Mouse (Mus musculus) heart, adult 2 months (tissue): Measurements from ENCODE around the gene Zdhhc14. TPM values are rescaled to one million over a fixed set of nuclear protein-coding genes. Genes with fewer than 3 reads are reported as not detected.

Source experiments
- DNase-seq, 2 experiments: peaks; one replicate each; pipeline ENCODE4 v3.0.0; 2021
- H3K27ac ChIP-seq: fragments of 200-600 bp; 2 replicates; pipeline ENCODE4 v1.8.1; 2022
- H3K27me3 ChIP-seq: fragments of 200-500 bp; 2 replicates; pipeline ENCODE4 v1.6.1; 2012; ENCODE audit warnings: mild to moderate bottlenecking, low read length, inconsistent platforms, mixed read lengths; ENCODE audit not compliant: control insufficient read depth, insufficient read depth
- H3K36me3 ChIP-seq: fragments of 200-500 bp; 2 replicates; pipeline ENCODE4 v1.6.1; 2012; ENCODE audit warnings: low read length, inconsistent platforms; ENCODE audit not compliant: control insufficient read depth, insufficient read depth
- H3K4me1 ChIP-seq: fragments of 200-500 bp; 2 replicates; pipeline ENCODE4 v1.6.1; 2011; ENCODE audit warnings: low read length; ENCODE audit not compliant: control insufficient read depth, insufficient read depth
- H3K4me3 ChIP-seq: fragments of 200-600 bp; 2 replicates; pipeline ENCODE4 v1.8.1; 2022
- H3K79me2 ChIP-seq: fragments of 200-500 bp; replicated peaks from 2 replicates; pipeline ENCODE4 v1.6.1; 2012; ENCODE audit warnings: mild to moderate bottlenecking, inconsistent platforms, low read length, moderate library complexity, mixed read lengths; ENCODE audit not compliant: control insufficient read depth, insufficient read depth
- H3K9ac ChIP-seq: fragments of 200-500 bp; 2 replicates; pipeline ENCODE4 v1.6.1; 2012; ENCODE audit warnings: low read depth, mild to moderate bottlenecking, control low read depth, inconsistent platforms, low read length, mixed read lengths
- CTCF ChIP-seq: fragments of 200-600 bp; IDR thresholded peaks from 2 replicates; pipeline ENCODE4 v1.8.1; 2022; ENCODE audit warnings: antibody characterized with exemption, mild to moderate bottlenecking, moderate library complexity
- EP300 ChIP-seq: fragments of 200-500 bp; IDR thresholded peaks from 2 replicates; pipeline ENCODE4 v1.6.1; 2011; ENCODE audit warnings: low read depth, low read length, control low read depth; ENCODE audit not compliant: insufficient read depth
- POLR2A ChIP-seq: fragments of 200-500 bp; IDR thresholded peaks from 2 replicates; pipeline ENCODE4 v1.6.1; 2011; ENCODE audit warnings: mild to moderate bottlenecking, low read depth, low read length, control low read depth; ENCODE audit not compliant: insufficient read depth
- WGBS: fragments of 180-500 bp; shearing (Covaris S2); methylation state at CpG from one replicate; pipeline ENCODE4 v1.1.7; 2018; 5-methylcytosine and 5-hydroxymethylcytosine counted together
- intact Hi-C: fragments of 180-260 bp; cut with DNase I; formaldehyde crosslinking; loops from one replicate; pipeline ENCODE4 v1.15.1; 2025
- long read RNA-seq: library from polyadenylated mRNA; stranded (forward); transcript quantifications from one replicate; pipeline ENCODE4 v2.0.0, GENCODE M21; 2021
- polyA plus RNA-seq: library from polyadenylated mRNA; depleted of rRNA; stranded (reverse); fragments of >200 nt; gene quantifications from 2 replicates; pipeline ENCODE4 v1.2.3, GENCODE M21; 2012; rRNA removed
- total RNA-seq, 2 experiments: library from RNA; stranded (reverse); gene quantifications; 2 replicates each; pipeline ENCODE4 v1.2.3; 2021

The Zdhhc14 gene
- 1 to 10 TPM; 4.4 to 5.4 TPM for total RNA-seq
- polyA plus RNA-seq, result 1.5 and 1.9 TPM in 2 replicates
- long read RNA-seq, partial matches to known transcripts, result 0 of 5 reads
- long read RNA-seq, other reads (novel, unspliced or antisense), result 4 of 5 reads

DNA sequence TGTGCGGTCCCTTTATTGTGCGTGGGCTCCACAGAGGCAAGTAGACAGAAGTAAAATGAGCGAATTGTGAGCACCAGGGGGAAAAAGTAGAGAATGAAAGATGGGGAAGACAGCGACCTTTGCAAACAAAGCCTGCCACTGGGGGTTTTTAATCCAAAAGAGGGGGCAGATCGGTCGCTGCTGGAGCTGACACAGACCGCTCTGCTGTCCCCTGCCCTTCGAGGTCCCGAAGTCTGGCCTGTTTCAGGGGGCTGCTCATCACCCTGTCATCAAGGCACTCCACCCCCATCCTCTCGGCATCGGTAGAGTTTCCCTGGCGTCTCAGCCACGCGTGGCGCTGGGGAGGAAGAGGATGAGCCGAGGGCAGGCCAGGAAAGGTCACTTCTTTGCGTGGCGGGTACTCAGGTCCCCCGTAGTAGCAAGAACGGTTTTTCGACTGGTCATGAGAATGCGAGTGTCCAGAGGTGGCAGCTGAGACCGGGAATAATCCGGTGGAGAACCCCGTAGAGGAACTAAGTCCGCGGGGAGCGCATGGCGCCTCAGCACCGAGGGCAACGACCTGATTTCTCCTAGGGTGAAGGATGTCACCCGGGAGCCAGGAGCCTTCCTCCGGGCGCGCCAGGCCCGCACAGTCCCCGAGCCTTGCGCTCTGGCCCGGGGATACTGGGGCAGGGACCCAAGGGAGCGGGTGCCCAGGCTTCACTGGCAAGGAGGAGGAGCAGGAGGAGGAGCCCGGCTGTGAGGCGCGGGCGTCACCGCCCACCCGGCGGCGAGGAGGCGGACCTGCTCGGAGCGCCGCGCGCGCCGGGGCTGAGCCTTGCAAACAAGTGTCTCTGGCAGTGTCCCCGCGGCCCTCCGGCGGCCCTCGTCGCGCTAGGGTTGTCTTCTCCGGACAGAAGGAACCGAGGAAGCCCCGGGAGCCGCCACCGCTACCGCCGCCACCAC lies at the start of gene Zdhhc14:
Zdhhc14 (plus strand) TSS at position 757 of the 945 bp plus-strand sequence.
- peak; percentile 95 to 96 for DNase-seq

DNA sequence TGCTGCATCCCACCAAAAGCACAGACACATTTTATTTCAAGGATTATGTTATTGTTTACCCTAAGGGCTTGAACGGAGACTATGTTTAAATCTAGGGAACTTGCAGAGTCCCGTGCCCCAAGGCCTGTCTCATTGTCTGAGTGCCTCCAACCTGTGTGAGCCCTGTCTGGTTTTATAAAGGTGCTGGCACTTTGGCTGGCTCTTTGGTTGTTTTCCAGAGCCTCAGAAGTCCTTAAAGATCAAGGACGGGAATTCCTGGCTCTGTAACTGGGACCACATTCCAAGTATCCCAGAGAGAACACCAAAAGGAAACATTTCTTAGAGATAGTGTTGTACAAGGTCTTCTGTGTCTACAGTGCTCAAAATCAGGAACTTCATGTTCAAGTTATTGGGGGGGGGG lies 49.1 kb upstream of the Zdhhc14 start:
- no peak for DNase-seq
- H3K79me2 ChIP-seq, result no peaks in the 10 kb centered on the region
- peaks cover 1% of the 10 kb centered on the region for H3K4me1 ChIP-seq
- 46% methylated on average over 3 of the region's 3 CpGs for WGBS
- intact Hi-C loops, result loop anchor here (5.0 kb wide), 1 partner anchor 289 kb away; no protein-coding TSS in a partner anchor
- no peak overlapping the region for H3K27ac ChIP-seq
- TF ChIP-seq EP300, result no peak
- no peak for TF ChIP-seq POLR2A
- no peak for TF ChIP-seq CTCF
- H3K27me3 ChIP-seq, result no peaks in the 10 kb centered on the region
- H3K36me3 ChIP-seq, result peaks cover 9% of the 10 kb centered on the region
- H3K4me3 ChIP-seq, result no peak overlapping the region
- H3K9ac ChIP-seq, result no peak overlapping the region

More for the DNA sequence above, at the start of gene Zdhhc14:
- intact Hi-C loops, result loop anchor here (2.0 to 5.0 kb wide), 3 partner anchors 51 to 350 kb away; partner anchors contain the start of genes Snx9 and Tmem242
- Histone ChIP-seq H3K36me3 (no peaks in the 10 kb centered on the region; the same call in 1 of the 2 replicates), H3K4me3 (peak within 1 kb of the TSS; percentile 81), H3K27me3 (no peaks in the 10 kb centered on the region), H3K4me1 (peaks cover 3% of the 10 kb centered on the region), H3K79me2 (0 out of 2 replicates have a peak, but pooled peaks cover 2% of the 10 kb centered on the region), H3K9ac (peak within 1 kb of the TSS; percentile 84), H3K27ac (peak within 1 kb of the TSS; percentile 93)
- no peak for TF ChIP-seq CTCF
- no peak for TF ChIP-seq EP300
- TF ChIP-seq POLR2A, result peak; percentile 80
- WGBS, result under 1% methylated on average over 70 of the region's 70 CpGs

DNA sequence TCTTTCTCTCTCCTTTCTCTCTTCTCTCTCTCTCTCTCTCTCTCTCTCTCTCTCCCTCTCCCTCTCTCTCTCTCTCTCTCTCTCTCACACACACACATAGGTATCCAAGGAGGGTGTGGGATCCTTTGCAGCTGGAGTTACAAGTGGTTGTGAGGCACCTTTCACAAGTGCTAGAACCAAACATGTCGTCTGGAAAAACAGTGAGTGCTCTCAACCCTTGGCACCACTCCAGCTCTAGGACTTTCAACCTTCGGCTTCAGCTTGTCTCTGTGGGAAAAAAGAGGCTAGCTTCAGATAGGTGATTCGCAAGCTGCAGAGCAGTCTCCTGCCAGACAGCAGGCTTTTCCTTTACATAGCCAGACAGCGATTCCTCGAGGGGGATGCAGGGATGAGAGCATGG lies 48.6 kb upstream of the Zdhhc14 start:
- Histone ChIP-seq H3K79me2 (no peaks in the 10 kb centered on the region), H3K4me1 (peaks cover 1% of the 10 kb centered on the region), H3K9ac (no peak overlapping the region), H3K4me3 (no peak overlapping the region), H3K36me3 (peaks cover 5% of the 10 kb centered on the region), H3K27me3 (no peaks in the 10 kb centered on the region), H3K27ac (no peak overlapping the region)
- 21% methylated on average over 5 of the region's 5 CpGs for WGBS
- intact Hi-C loops, result loop anchor here (5.0 kb wide), 1 partner anchor 289 kb away; no protein-coding TSS in a partner anchor
- no peak for DNase-seq
- no peak for TF ChIP-seq CTCF
- no peak for TF ChIP-seq POLR2A
- no peak for TF ChIP-seq EP300

DNA sequence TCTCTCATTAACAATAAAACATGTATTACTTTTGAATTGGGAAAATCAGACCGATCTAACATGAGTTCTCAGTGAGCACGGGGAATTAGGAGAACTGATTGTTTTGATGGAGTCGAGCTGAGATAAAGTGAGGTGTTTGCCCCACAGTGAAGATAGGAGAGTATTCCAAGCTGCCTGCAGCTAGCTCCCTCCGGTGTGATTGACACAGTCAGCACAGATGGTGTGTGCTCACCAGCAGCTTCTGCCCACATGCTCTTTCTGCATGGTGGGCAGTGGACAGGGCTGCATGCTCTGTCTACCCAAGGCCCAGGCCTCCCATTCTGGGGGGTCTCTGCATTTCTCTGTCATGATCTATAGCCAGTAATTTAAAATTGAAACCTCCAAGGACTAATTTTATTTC lies 38.7 kb upstream of the Zdhhc14 start:
- no peak for TF ChIP-seq POLR2A
- no peak for TF ChIP-seq EP300
- TF ChIP-seq CTCF, result no peak
- H3K79me2 ChIP-seq, result no peaks in the 10 kb centered on the region
- no peak overlapping the region for H3K4me3 ChIP-seq
- H3K4me1 ChIP-seq, result no peaks in the 10 kb centered on the region
- WGBS, result 61% methylated on average over 4 of the region's 4 CpGs
- intact Hi-C loops, result no loop called here
- H3K27me3 ChIP-seq, result no peaks in the 10 kb centered on the region
- H3K9ac ChIP-seq, result no peak overlapping the region
- H3K27ac ChIP-seq, result no peak overlapping the region
- DNase-seq, result no peak
- no peaks in the 10 kb centered on the region for H3K36me3 ChIP-seq

- Histone ChIP-seq H3K79me2 (no peaks in the 10 kb centered on the region), H3K4me1 (no peaks in the 10 kb centered on the region), H3K9ac (no peak overlapping the region), H3K27me3 (no peaks in the 10 kb centered on the region), H3K4me3 (no peak overlapping the region), H3K36me3 (no peaks in the 10 kb centered on the region), H3K27ac (no peak overlapping the region)
- intact Hi-C loops, result no loop called here
- WGBS, result 89% methylated on average over 2 of the region's 2 CpGs
- DNase-seq, result no peak
- no peak for TF ChIP-seq EP300
Measured at GRCm38 (mm10) chr17:5463912-5464311, 28.4 kb upstream of the Zdhhc14 start.

DNA sequence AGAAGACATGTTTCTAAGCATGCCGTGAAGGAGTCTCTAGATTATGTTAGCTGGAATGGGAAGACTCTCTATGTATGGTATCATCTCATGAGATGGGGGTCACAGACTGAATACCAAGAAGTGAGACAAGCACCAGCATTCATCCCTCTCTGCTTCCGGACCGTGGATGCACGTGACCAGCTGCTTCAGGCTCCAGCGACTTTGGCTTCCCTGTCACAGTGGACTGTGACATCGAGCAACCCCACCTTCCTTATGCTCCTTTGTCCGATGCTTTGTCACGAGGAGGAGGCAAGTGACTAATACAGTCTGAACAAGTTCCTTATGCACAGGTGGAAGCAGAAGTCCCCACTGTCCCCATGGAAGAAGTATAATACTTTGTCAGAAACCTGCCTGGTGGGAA lies 25.6 kb upstream of the Zdhhc14 start:
- intact Hi-C loops, result no loop called here
- WGBS, result 62% methylated on average over 8 of the region's 8 CpGs
- DNase-seq, result no peak
- TF ChIP-seq EP300 (no peak), POLR2A (no peak), CTCF (no peak)
- Histone ChIP-seq H3K36me3 (no peaks in the 10 kb centered on the region), H3K9ac (no peak overlapping the region), H3K27ac (no peak overlapping the region; the same call in 1 of the 2 replicates), H3K27me3 (no peaks in the 10 kb centered on the region), H3K79me2 (no peaks in the 10 kb centered on the region), H3K4me3 (no peak overlapping the region), H3K4me1 (no peaks in the 10 kb centered on the region)
